Mouse (Mus musculus): Measurements from ENCODE around the gene Slc25a44. TPM values are rescaled to one million over a fixed set of nuclear protein-coding genes. Genes with fewer than 3 reads are reported as not detected.
"Not testable (repeated sequence)": the region's sequence is repeated elsewhere in the genome, so short reads cannot be mapped to it uniquely, and the experiment has no call there.

The Slc25a44 gene
- polyA plus RNA-seq, 1 experiment from 2014 or later: 17.5 TPM

DNA sequence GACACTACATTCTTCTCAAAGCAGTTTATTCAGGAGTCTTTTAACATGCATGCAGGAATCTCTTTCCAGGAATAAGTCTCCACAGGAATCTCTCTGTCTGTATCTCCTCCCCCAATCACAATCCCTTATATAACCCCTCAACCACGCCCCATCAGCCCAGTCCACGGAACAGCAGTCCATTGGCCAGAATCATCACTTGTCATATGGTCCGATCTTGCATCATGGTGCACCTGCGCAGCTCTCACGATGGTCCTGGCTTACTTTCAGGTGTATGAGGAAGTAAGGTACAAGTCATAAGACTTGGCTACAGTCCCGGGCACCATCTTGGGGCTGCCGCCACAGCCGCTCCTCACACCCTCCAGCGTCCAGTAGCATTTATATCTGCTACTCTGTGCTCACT is 52.3 kb downstream of the Slc25a44 start, which contains the start of gene Bglap3:
Gene Bglap3 (minus strand): TSS at position 101 of the 400 bp plus-strand sequence.
- not testable (repeated sequence) for H3K4me1 ChIP-seq; H3K36me3 ChIP-seq (replicated peaks); H3K4me3 ChIP-seq; H3K27ac ChIP-seq (replicated peaks); DNase-seq (ENCODE audit: low spot score); H3K27me3 ChIP-seq (replicated peaks; ENCODE audit: low read depth, poor library complexity, severe bottlenecking)
- peaks cover 12% of the 10 kb centered on the region for H3K9me3 ChIP-seq
- WGBS: 91% methylated on average over 9 of the region's 9 CpGs

DNA sequence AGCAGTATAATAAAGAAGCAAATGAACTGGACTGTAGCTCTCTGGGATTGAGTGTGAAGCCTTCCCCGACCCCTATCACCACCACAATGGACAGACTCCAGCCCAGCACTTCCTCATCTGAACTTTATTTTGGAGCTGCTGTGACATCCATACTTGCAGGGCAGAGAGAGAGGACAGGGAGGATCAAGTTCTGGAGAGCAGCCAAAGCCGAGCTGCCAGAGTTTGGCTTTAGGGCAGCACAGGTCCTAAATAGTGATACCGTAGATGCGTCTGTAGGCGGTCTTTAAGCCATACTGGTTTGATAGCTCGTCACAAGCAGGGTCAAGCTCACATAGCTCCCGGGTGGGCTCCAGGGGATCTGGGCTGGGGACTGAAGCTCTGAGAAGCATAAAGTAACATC is 56.4 kb downstream of the Slc25a44 start:
- Histone ChIP-seq H3K27me3 (replicated peaks; ENCODE audit: low read depth, poor library complexity, severe bottlenecking) (peaks cover 41% of the 10 kb centered on the region), H3K9me3 (peaks cover 12% of the 10 kb centered on the region), H3K4me1 (peaks cover 28% of the 10 kb centered on the region)
- H3K4me3 ChIP-seq; H3K27ac ChIP-seq (replicated peaks); DNase-seq (ENCODE audit: low spot score); H3K36me3 ChIP-seq (replicated peaks): not testable (repeated sequence)
- WGBS: 89% methylated on average over 7 of the region's 7 CpGs

DNA sequence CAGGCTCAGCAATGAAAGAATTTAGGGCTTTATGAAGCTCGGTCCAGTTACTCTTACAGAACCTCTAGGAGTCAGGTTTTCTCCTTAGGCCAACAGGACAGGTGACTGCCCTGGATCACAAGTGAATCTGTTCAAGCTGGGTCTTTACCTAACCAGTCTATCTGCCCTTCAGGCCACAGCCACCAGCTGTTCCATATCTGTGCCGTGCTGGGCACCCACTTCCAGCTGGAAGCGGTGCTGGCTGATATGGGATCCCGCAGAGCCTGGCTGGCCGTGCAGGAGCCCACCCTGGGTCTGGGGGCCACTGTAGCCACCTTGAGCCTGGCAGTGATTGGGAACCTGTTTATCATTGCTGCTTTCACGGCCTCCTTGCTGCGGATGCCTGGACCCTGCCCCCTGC is 57.4 kb downstream of the Slc25a44 start:
- Histone ChIP-seq H3K9me3 (peaks cover 12% of the 10 kb centered on the region), H3K4me1 (peaks cover 31% of the 10 kb centered on the region), H3K36me3 (replicated peaks) (peaks cover 12% of the 10 kb centered on the region), H3K27me3 (replicated peaks; ENCODE audit: low read depth, poor library complexity, severe bottlenecking) (peaks cover 42% of the 10 kb centered on the region)
- DNase-seq (ENCODE audit: low spot score); H3K4me3 ChIP-seq; H3K27ac ChIP-seq (replicated peaks): not testable (repeated sequence)
- 57% methylated on average over 4 of the region's 7 CpGs for WGBS

DNA sequence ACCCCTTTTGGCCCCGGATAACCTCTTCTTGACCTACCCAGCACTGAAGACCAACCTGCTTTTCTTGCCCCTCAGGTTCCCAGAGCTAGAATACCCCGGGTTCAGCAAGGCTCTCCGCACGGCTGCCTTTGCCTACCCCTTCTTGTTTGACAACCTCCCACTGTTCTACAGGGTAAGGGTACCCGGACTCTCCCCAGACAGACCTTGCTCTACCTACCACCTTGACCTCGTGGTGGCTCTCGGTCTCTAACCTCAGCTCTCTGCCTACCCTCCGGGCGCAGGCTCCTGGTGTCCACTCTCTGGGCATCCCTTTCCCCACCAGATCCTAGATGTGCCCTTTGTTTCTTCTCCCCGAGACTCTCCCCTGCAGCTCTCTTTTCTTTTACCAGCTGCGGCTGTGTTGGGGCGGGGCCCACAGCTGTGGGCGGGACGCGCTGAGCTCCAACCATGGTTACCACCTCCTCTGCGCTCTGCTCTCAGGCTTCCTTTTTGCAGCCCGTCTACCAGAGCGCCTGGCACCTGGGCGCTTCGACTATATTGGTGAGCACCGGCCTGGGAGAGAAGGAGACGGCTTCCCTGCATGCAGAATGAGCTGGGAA is 58.0 kb downstream of the Slc25a44 start:
- H3K36me3 ChIP-seq (replicated peaks): peaks cover 18% of the 10 kb centered on the region
- DNase-seq (ENCODE audit: low spot score): peak; percentile 52
- H3K4me1 ChIP-seq: peaks cover 31% of the 10 kb centered on the region
- H3K27ac ChIP-seq (replicated peaks): not testable (repeated sequence)
- WGBS: 5% methylated on average over 22 of the region's 22 CpGs
- peaks cover 12% of the 10 kb centered on the region for H3K9me3 ChIP-seq
- peaks cover 42% of the 10 kb centered on the region for H3K27me3 ChIP-seq (replicated peaks; ENCODE audit: low read depth, poor library complexity, severe bottlenecking)
- H3K4me3 ChIP-seq: peak overlapping the region; percentile 45; the same call in 1 of the 2 replicates

DNA sequence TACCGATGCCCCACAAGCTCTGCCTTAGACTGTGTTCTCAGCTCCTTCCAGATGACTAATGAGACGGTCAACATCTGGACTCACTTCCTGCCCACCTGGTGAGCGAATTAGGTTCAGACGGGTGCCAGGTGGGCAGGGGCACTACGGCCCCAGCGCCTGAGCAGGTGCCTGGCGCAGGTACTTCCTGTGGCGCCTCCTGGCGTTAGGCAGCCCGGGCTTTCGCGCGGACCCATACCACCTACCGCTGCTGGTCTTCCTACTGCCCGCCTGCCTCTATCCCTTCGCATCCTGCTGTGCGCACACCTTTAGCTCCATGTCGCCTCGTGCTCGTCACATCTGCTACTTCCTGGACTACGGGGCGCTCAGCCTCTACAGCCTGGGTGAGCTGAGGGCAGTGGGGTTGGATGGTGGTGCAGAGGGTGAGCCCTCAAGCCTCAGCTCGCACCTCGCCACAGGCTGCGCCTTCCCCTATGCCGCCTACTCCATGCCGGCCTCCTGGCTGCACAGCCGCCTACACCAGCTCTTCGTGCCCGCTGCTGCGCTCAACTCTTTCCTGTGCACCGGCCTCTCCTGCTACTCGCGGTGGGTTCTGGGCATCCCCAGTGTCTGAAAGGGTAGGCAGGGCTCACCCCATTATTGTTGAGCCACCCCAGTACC is 59.1 kb downstream of the Slc25a44 start:
- 35% methylated on average over 34 of the region's 34 CpGs for WGBS
- H3K27ac ChIP-seq (replicated peaks): no peak overlapping the region
- H3K36me3 ChIP-seq (replicated peaks): peaks cover 29% of the 10 kb centered on the region
- H3K4me1 ChIP-seq: peaks cover 39% of the 10 kb centered on the region
- H3K27me3 ChIP-seq (replicated peaks; ENCODE audit: low read depth, poor library complexity, severe bottlenecking): peaks cover 42% of the 10 kb centered on the region
- H3K9me3 ChIP-seq: peaks cover 12% of the 10 kb centered on the region
- no peak for DNase-seq (ENCODE audit: low spot score)
- H3K4me3 ChIP-seq: no peak overlapping the region

DNA sequence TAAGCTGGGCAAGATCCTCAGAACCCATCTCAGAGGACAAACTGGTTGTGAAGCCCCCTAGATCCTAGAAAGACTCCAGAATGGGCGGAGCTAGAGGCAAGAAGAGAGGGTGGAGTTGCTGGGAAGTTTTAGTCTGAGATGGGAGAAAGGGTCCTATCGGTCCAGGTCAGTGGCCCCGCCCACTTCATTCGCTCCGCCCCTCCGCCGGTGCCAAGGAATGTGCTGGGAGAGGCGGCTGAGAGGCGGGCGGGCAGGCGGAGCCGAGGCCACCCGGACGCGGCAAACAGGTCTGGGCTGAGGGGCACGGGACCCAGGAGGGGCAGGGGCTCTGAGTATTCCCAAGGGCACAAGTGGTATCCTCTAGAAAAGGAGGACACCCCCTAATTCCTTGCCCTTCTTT is 60.6 kb downstream of the Slc25a44 start, which contains the start of gene Paqr6:
Gene Paqr6 (plus strand): TSS at position 248 of the 400 bp plus-strand sequence.
- peaks cover 44% of the 10 kb centered on the region for H3K36me3 ChIP-seq (replicated peaks)
- H3K4me1 ChIP-seq: peaks cover 54% of the 10 kb centered on the region
- peaks cover 42% of the 10 kb centered on the region for H3K27me3 ChIP-seq (replicated peaks; ENCODE audit: low read depth, poor library complexity, severe bottlenecking)
- H3K4me3 ChIP-seq: peak within 1 kb of the TSS; percentile 33
- H3K9me3 ChIP-seq: no peaks in the 10 kb centered on the region
- WGBS: 2% methylated on average over 16 of the region's 16 CpGs
- H3K27ac ChIP-seq (replicated peaks): no peak within 1 kb of the TSS; the same call in 1 of the 2 replicates
- peak; percentile 67 for DNase-seq (ENCODE audit: low spot score)

DNA sequence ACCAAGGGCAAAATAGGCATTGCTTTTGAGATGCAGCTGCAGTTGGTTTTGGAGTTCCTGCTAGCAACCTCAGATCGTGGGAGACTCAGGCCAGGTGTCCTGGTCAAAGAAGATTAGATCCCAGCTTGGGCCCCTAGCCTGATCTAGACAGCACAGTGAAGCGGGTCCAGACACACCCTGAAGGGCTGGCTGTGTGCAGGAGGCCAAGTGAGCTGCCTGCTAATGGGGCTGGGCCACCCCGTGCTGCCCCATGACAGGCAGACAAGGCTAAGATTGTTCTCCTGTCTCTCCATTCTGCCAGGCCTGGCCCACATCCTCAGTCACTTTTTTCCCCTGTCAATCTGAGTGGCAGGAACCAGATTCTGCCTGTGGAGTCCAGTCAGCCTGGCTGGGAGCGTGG is 61.2 kb downstream of the Slc25a44 start:
- H3K4me1 ChIP-seq: peaks cover 60% of the 10 kb centered on the region
- H3K36me3 ChIP-seq (replicated peaks): peaks cover 50% of the 10 kb centered on the region
- WGBS: 57% methylated on average over 4 of the region's 4 CpGs
- no peak overlapping the region for H3K4me3 ChIP-seq
- no peak for DNase-seq (ENCODE audit: low spot score)
- no peaks in the 10 kb centered on the region for H3K9me3 ChIP-seq
- H3K27ac ChIP-seq (replicated peaks): no peak overlapping the region
- H3K27me3 ChIP-seq (replicated peaks; ENCODE audit: low read depth, poor library complexity, severe bottlenecking): peaks cover 42% of the 10 kb centered on the region

DNA sequence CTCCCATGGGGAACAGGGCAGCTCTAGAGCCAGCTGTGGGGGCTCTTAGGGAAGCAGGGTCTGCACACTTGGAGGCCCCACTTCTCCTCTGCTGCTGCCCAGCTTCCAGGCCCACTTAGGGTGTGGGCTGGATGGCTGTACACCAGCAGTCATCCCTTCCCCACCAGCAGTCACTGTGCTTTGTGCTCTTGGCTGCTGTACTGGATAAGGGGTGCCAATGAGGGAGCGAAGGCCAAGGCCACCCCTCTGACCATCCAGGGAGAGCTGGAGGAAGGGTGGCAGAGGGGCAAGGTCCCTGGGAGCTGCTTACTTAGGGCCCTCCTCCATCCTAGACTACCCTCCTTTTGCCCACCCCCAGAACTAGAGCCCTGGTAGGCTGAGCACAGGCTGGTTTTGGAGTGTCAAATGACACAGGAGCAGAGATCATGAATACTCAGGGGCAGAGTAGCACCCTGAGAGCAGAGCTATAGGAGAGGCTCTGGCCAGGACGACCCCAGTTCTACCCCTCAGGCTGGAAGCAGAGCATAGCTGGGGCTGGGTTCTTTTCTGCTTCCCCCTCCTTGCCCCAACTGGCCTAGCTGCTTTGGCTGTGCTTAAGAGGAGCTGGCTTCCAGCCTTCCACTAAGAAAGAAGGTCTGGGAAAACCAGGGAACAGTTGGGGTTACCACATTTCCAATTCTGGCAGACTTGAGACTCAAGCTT is 63.2 kb downstream of the Slc25a44 start:
- WGBS: 86% methylated on average over 2 of the region's 2 CpGs

DNA sequence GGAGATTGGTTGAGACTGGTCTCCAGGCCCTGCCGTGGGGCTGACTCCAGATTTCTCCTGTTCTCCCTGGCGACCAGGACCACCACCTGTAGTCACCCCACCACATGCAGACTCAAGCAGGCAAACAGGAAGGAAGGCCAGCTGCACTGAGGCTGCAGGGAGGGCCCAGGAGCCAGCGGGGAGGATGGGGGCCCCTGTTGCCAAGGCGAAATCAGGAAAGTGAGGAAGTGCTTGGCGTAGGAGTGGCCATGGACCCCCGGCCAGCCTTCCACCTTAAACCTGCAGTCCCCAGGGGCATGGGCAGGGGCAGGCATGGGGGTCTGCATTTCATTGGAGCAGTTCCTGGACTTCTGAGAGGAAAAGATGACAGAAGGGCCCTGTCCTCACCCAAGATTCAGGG is 63.8 kb downstream of the Slc25a44 start:
- 75% methylated on average over 6 of the region's 6 CpGs for WGBS
- H3K36me3 ChIP-seq (replicated peaks): peaks cover 76% of the 10 kb centered on the region
- no peak for DNase-seq (ENCODE audit: low spot score)

More for the DNA sequence above, 63.2 kb downstream of the Slc25a44 start:
- H3K4me1 ChIP-seq: peaks cover 56% of the 10 kb centered on the region
- H3K27me3 ChIP-seq (replicated peaks; ENCODE audit: low read depth, poor library complexity, severe bottlenecking): peaks cover 34% of the 10 kb centered on the region
- no peaks in the 10 kb centered on the region for H3K9me3 ChIP-seq
- DNase-seq (ENCODE audit: low spot score): no peak
- H3K27ac ChIP-seq (replicated peaks): no peak overlapping the region
- peaks cover 69% of the 10 kb centered on the region for H3K36me3 ChIP-seq (replicated peaks)
- no peak overlapping the region for H3K4me3 ChIP-seq

More for the DNA sequence above, 63.8 kb downstream of the Slc25a44 start:
- peaks cover 55% of the 10 kb centered on the region for H3K4me1 ChIP-seq
- H3K27ac ChIP-seq (replicated peaks): 0 out of 2 replicates have a peak overlapping the region, but pooled peaks have one; percentile 36
- peaks cover 28% of the 10 kb centered on the region for H3K27me3 ChIP-seq (replicated peaks; ENCODE audit: low read depth, poor library complexity, severe bottlenecking)
- H3K4me3 ChIP-seq: no peak overlapping the region
- H3K9me3 ChIP-seq: no peaks in the 10 kb centered on the region

Small RNAs within 50 kb of the gene (microRNA-seq; reads per million reads assigned to microRNA genes)
- gene Mir7011: not detected

Other genes with a start within 250 kb of the Slc25a44 start
- 0.17 TPM in 1 of 2 replicates, not detected in the other for gene Rhbg, start 170.4 kb downstream of the Slc25a44 start, polyA plus RNA-seq (2016; fragmentation: Nextera tagmentation; extraction: Ambion mirVana)
- gene Gm38392, start 137.9 kb downstream of the Slc25a44 start, polyA plus RNA-seq (2016; fragmentation: Nextera tagmentation; extraction: Ambion mirVana): not detected in 2 replicates
- 12.6 and 14.7 TPM in 2 replicates for gene Tsacc, start 128.1 kb downstream of the Slc25a44 start, polyA plus RNA-seq (2016; fragmentation: Nextera tagmentation; extraction: Ambion mirVana)
- gene Cct3, start 128.0 kb downstream of the Slc25a44 start, polyA plus RNA-seq (2016; fragmentation: Nextera tagmentation; extraction: Ambion mirVana): 862 and 910 TPM in 2 replicates
- gene Glmp, start 100.1 kb downstream of the Slc25a44 start, polyA plus RNA-seq (2016; fragmentation: Nextera tagmentation; extraction: Ambion mirVana): 142 and 153 TPM in 2 replicates
- gene Tmem79, start 89.0 kb downstream of the Slc25a44 start, polyA plus RNA-seq (2016; fragmentation: Nextera tagmentation; extraction: Ambion mirVana): 2.4 and 4.8 TPM in 2 replicates
- 84.8 and 86.3 TPM in 2 replicates for gene Smg5, start 88.9 kb downstream of the Slc25a44 start, polyA plus RNA-seq (2016; fragmentation: Nextera tagmentation; extraction: Ambion mirVana)
- 0.43 and 1.2 TPM in 2 replicates for gene Paqr6, start 60.6 kb downstream of the Slc25a44 start, polyA plus RNA-seq (2016; fragmentation: Nextera tagmentation; extraction: Ambion mirVana)
- gene Bglap3, start 52.4 kb downstream of the Slc25a44 start, polyA plus RNA-seq (2016; fragmentation: Nextera tagmentation; extraction: Ambion mirVana): 0.10 and 0.35 TPM in 2 replicates
- not detected in 2 replicates for gene Bglap2, start 46.4 kb downstream of the Slc25a44 start, polyA plus RNA-seq (2016; fragmentation: Nextera tagmentation; extraction: Ambion mirVana)
- not detected in 2 replicates for gene Bglap, start 40.7 kb downstream of the Slc25a44 start, polyA plus RNA-seq (2016; fragmentation: Nextera tagmentation; extraction: Ambion mirVana)
- 184 and 194 TPM in 2 replicates for gene Pmf1, start 14.8 kb downstream of the Slc25a44 start, polyA plus RNA-seq (2016; fragmentation: Nextera tagmentation; extraction: Ambion mirVana)
- 5.9 and 7.1 TPM in 2 replicates for gene Sema4a, start 36.0 kb upstream of the Slc25a44 start, polyA plus RNA-seq (2016; fragmentation: Nextera tagmentation; extraction: Ambion mirVana)
- gene Lmna, start 84.8 kb upstream of the Slc25a44 start, polyA plus RNA-seq (2016; fragmentation: Nextera tagmentation; extraction: Ambion mirVana): 15.2 and 17.9 TPM in 2 replicates
- 33.6 and 37.4 TPM in 2 replicates for gene Mex3a, start 107.3 kb upstream of the Slc25a44 start, polyA plus RNA-seq (2016; fragmentation: Nextera tagmentation; extraction: Ambion mirVana)
- gene Rab25, start 123.2 kb upstream of the Slc25a44 start, polyA plus RNA-seq (2016; fragmentation: Nextera tagmentation; extraction: Ambion mirVana): 4.9 and 5.8 TPM in 2 replicates
- gene Lamtor2, start 127.9 kb upstream of the Slc25a44 start, polyA plus RNA-seq (2016; fragmentation: Nextera tagmentation; extraction: Ambion mirVana): 158 and 161 TPM in 2 replicates
- 68.6 and 77.9 TPM in 2 replicates for gene Ubqln4, start 128.6 kb upstream of the Slc25a44 start, polyA plus RNA-seq (2016; fragmentation: Nextera tagmentation; extraction: Ambion mirVana)
- gene Ssr2, start 150.7 kb upstream of the Slc25a44 start, polyA plus RNA-seq (2016; fragmentation: Nextera tagmentation; extraction: Ambion mirVana): 229 and 231 TPM in 2 replicates
- gene Arhgef2, start 180.8 kb upstream of the Slc25a44 start, polyA plus RNA-seq (2016; fragmentation: Nextera tagmentation; extraction: Ambion mirVana): 110 and 116 TPM in 2 replicates
- not detected in 2 replicates for gene Rxfp4, start 228.0 kb upstream of the Slc25a44 start, polyA plus RNA-seq (2016; fragmentation: Nextera tagmentation; extraction: Ambion mirVana)

Data from embryonic facial prominence, embryonic 10.5 days (tissue).